Mouse (Mus musculus): ENCODE measurements around the gene 9130213A22Rik. TPM values are rescaled to one million over a fixed set of nuclear protein-coding genes. Genes with fewer than 3 reads are reported as not detected.
A peak's percentile ranks its signal among the peaks of the same experiment; 100 is the strongest.

9130213A22Rik gene
- polyA plus RNA-seq, 1 experiment from 2014 or later, result 0.13 TPM

DNA sequence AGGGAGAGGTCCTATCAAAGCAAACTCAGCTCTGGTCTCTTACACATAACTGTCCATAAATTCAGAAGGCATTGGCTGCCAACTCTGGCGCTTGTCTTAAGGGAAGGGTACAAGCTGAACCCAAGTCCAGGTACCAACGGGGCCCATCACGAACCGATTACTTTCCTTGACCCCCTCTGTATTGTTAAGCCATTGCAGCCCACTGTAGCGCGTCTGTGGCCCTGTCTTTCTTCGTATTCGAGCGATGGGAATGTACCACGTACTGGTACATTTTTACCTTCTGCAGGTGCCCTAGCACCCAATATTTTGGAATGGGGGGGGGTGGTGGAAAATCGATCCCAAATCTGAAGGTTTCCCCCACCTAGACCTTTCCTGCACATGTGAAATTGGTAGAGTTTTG is 50.2 kb downstream of the 9130213A22Rik start:
- no peaks in the 10 kb centered on the region for H3K36me3 ChIP-seq
- 81% methylated on average over 11 of the region's 11 CpGs for WGBS

DNA sequence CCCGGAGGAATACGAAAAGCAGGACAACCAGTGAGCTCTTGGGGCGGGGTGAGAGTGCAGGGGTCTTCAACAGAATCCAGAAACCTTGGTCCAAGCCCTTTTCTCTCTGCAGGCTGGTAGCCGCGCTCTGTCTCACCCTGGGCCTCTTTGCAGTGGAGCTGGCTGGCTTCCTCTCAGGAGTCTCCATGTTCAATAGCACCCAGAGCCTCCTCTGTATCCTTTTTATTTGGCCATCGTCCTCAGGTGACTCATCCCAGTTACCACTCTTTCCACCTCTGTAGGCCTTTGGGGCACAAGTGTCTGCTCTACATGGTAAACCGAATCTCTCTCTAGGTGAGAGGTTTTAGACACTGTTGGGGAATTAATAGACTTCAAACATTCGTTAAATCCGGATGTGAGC is 51.1 kb downstream of the 9130213A22Rik start:
- Histone ChIP-seq H3K4me3 (peak overlapping the region; percentile 79), H3K9me3 (no peaks in the 10 kb centered on the region), H3K27ac (peak overlapping the region; percentile 98), H3K4me1 (replicated peaks) (peaks cover 54% of the 10 kb centered on the region), H3K36me3 (no peaks in the 10 kb centered on the region), H3K27me3 (ENCODE audit: insufficient read depth, poor library complexity, severe bottlenecking) (peaks cover 2% of the 10 kb centered on the region; the same call in 1 of the 2 replicates)
- WGBS, result 25% methylated on average over 9 of the region's 9 CpGs
- no peak for DNase-seq (ENCODE audit: low spot score)

More for the DNA sequence above, 50.2 kb downstream of the 9130213A22Rik start:
- H3K4me1 ChIP-seq (replicated peaks), result peaks cover 45% of the 10 kb centered on the region
- H3K4me3 ChIP-seq, result peak overlapping the region; percentile 79
- no peaks in the 10 kb centered on the region for H3K9me3 ChIP-seq
- no peak for DNase-seq (ENCODE audit: low spot score)
- H3K27ac ChIP-seq, result peak overlapping the region; percentile 96
- H3K27me3 ChIP-seq (ENCODE audit: insufficient read depth, poor library complexity, severe bottlenecking), result no peaks in the 10 kb centered on the region

DNA sequence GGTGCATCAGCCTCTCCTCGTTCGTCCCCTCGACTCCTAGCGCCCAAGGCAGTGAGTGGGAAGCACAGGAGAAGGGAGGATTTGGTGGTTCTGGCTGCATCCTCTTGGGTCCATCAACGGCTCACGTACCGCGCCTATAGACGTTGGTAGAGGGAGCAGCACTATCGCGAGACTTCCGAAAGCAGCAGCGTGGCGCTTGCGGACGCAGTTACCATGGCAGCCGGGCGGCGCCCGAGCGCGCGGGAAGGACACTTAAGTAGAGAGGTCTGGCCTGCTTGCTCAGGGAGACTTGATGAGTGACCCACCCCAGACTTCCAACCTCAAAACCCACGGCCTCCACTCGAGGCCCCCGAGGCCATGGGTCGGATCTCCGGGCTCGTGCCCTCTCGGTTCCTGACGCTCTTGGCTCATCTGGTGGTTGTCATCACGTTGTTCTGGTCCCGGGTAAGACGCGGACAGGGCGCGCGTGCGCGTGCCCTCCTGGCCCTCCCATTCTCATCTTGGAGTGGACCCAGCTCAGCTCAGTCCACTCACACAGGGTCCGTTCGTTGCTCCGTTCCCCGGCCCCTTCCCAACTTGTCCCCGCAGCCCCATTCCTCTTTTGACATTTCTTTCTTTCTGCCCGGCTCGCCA is 51.7 kb downstream of the 9130213A22Rik start, which contains the start of gene Tmem107:
Tmem107 (plus strand) TSS at position 217 of the 633 bp plus-strand sequence.
- under 1% methylated on average over 47 of the region's 47 CpGs for WGBS

DNA sequence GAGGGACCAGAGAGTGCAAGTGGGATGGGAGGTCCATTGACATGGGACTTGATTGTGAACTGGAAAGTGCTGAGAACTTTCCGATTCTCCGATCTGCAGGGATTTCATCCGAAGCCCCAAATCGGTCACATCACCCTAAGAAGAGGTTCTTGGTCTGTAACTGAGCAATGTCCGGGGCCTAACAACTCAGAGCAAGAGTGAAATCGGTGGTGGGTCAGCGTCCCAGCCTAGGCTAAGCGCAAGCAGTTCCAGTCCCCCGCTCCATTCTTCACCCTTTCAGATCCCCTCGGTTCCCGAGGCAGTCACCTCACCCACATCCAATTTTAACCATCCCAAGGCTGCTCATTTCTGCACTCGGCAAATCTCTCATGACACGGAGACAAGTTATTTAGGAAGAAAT is 52.3 kb downstream of the 9130213A22Rik start:
- peak overlapping the region; percentile 79 for H3K4me3 ChIP-seq
- under 1% methylated on average over 13 of the region's 13 CpGs for WGBS
- no peaks in the 10 kb centered on the region for H3K36me3 ChIP-seq
- peaks cover 7% of the 10 kb centered on the region; the same call in 1 of the 2 replicates for H3K27me3 ChIP-seq (ENCODE audit: insufficient read depth, poor library complexity, severe bottlenecking)
- no peaks in the 10 kb centered on the region for H3K9me3 ChIP-seq
- DNase-seq (ENCODE audit: low spot score), result no peak
- H3K4me1 ChIP-seq (replicated peaks), result peaks cover 59% of the 10 kb centered on the region
- H3K27ac ChIP-seq, result peak overlapping the region; percentile 98

More for the DNA sequence above, 51.7 kb downstream of the 9130213A22Rik start, which contains the start of gene Tmem107:
- peak within 1 kb of the TSS; percentile 98 for H3K27ac ChIP-seq
- peaks cover 59% of the 10 kb centered on the region for H3K4me1 ChIP-seq (replicated peaks)
- peak within 1 kb of the TSS; percentile 79 for H3K4me3 ChIP-seq
- peak; percentile 96 for DNase-seq (ENCODE audit: low spot score)
- H3K9me3 ChIP-seq, result no peaks in the 10 kb centered on the region
- H3K36me3 ChIP-seq, result no peaks in the 10 kb centered on the region
- peaks cover 6% of the 10 kb centered on the region; the same call in 1 of the 2 replicates for H3K27me3 ChIP-seq (ENCODE audit: insufficient read depth, poor library complexity, severe bottlenecking)

Other genes starting within 250 kb of the 9130213A22Rik start
- 0.07 TPM in 1 of 2 replicates, not detected in the other for gene Rnf222, start 234.0 kb downstream of the 9130213A22Rik start, polyA plus RNA-seq (2016; fragmentation: Nextera tagmentation; extraction: Ambion mirVana)
- 904 and 972 TPM in 2 replicates for gene Rpl26, start 221.0 kb downstream of the 9130213A22Rik start, polyA plus RNA-seq (2016; fragmentation: Nextera tagmentation; extraction: Ambion mirVana)
- gene Odf4, start 195.5 kb downstream of the 9130213A22Rik start, polyA plus RNA-seq (2016; fragmentation: Nextera tagmentation; extraction: Ambion mirVana), result not detected in 2 replicates
- gene Arhgef15, start 165.1 kb downstream of the 9130213A22Rik start, polyA plus RNA-seq (2016; fragmentation: Nextera tagmentation; extraction: Ambion mirVana), result 7.9 and 8.6 TPM in 2 replicates
- 2.0 and 2.5 TPM in 2 replicates for gene Slc25a35, start 154.5 kb downstream of the 9130213A22Rik start, polyA plus RNA-seq (2016; fragmentation: Nextera tagmentation; extraction: Ambion mirVana)
- gene Rangrf, start 147.4 kb downstream of the 9130213A22Rik start, polyA plus RNA-seq (2016; fragmentation: Nextera tagmentation; extraction: Ambion mirVana), result 69.7 and 78.1 TPM in 2 replicates
- gene Pfas, start 114.1 kb downstream of the 9130213A22Rik start, polyA plus RNA-seq (2016; fragmentation: Nextera tagmentation; extraction: Ambion mirVana), result 40.6 and 57.3 TPM in 2 replicates
- 89.8 and 90.9 TPM in 2 replicates for gene Ctc1, start 106.7 kb downstream of the 9130213A22Rik start, polyA plus RNA-seq (2016; fragmentation: Nextera tagmentation; extraction: Ambion mirVana)
- 184 and 228 TPM in 2 replicates for gene Aurkb, start 76.9 kb downstream of the 9130213A22Rik start, polyA plus RNA-seq (2016; fragmentation: Nextera tagmentation; extraction: Ambion mirVana)
- gene Borcs6, start 62.9 kb downstream of the 9130213A22Rik start, polyA plus RNA-seq (2016; fragmentation: Nextera tagmentation; extraction: Ambion mirVana), result 8.5 and 12.6 TPM in 2 replicates
- gene Tmem107, start 51.8 kb downstream of the 9130213A22Rik start, polyA plus RNA-seq (2016; fragmentation: Nextera tagmentation; extraction: Ambion mirVana), result 56.6 and 57.6 TPM in 2 replicates
- gene Vamp2, start 34.1 kb downstream of the 9130213A22Rik start, polyA plus RNA-seq (2016; fragmentation: Nextera tagmentation; extraction: Ambion mirVana), result 67.1 and 108 TPM in 2 replicates
- gene Per1, start 27.4 kb downstream of the 9130213A22Rik start, polyA plus RNA-seq (2016; fragmentation: Nextera tagmentation; extraction: Ambion mirVana), result 7.8 and 9.8 TPM in 2 replicates
- gene Hes7, start 2.2 kb downstream of the 9130213A22Rik start, polyA plus RNA-seq (2016; fragmentation: Nextera tagmentation; extraction: Ambion mirVana), result 0.14 and 0.48 TPM in 2 replicates
- gene Aloxe3, start 3.3 kb upstream of the 9130213A22Rik start, polyA plus RNA-seq (2016; fragmentation: Nextera tagmentation; extraction: Ambion mirVana), result 0.22 TPM in 1 of 2 replicates, not detected in the other
- not detected in 2 replicates for gene Alox12b, start 34.4 kb upstream of the 9130213A22Rik start, polyA plus RNA-seq (2016; fragmentation: Nextera tagmentation; extraction: Ambion mirVana)
- 0.10 TPM in 1 of 2 replicates, not detected in the other for gene Alox8, start 75.3 kb upstream of the 9130213A22Rik start, polyA plus RNA-seq (2016; fragmentation: Nextera tagmentation; extraction: Ambion mirVana)
- 0.06 and 0.09 TPM in 2 replicates for gene Gucy2e, start 114.4 kb upstream of the 9130213A22Rik start, polyA plus RNA-seq (2016; fragmentation: Nextera tagmentation; extraction: Ambion mirVana)
- gene Cntrob, start 201.2 kb upstream of the 9130213A22Rik start, polyA plus RNA-seq (2016; fragmentation: Nextera tagmentation; extraction: Ambion mirVana), result 34.2 and 36.7 TPM in 2 replicates
- gene Trappc1, start 201.4 kb upstream of the 9130213A22Rik start, polyA plus RNA-seq (2016; fragmentation: Nextera tagmentation; extraction: Ambion mirVana), result 189 and 208 TPM in 2 replicates
- 1.2 and 2.7 TPM in 2 replicates for gene Kcnab3, start 203.7 kb upstream of the 9130213A22Rik start, polyA plus RNA-seq (2016; fragmentation: Nextera tagmentation; extraction: Ambion mirVana)
- gene Rnf227, start 217.9 kb upstream of the 9130213A22Rik start, polyA plus RNA-seq (2016; fragmentation: Nextera tagmentation; extraction: Ambion mirVana), result 18.0 and 19.9 TPM in 2 replicates
- gene Chd3, start 246.8 kb upstream of the 9130213A22Rik start, polyA plus RNA-seq (2016; fragmentation: Nextera tagmentation; extraction: Ambion mirVana), result 45.1 and 46.9 TPM in 2 replicates

Measured in hindbrain, embryonic 10.5 days (tissue).